Mouse (Mus musculus): ENCODE results near the gene Kynu. TPM values are rescaled to one million over a fixed set of nuclear protein-coding genes. Genes with fewer than 3 reads are reported as not detected.

The Kynu gene
- polyA plus RNA-seq, 1 experiment from 2014 or later = 0.58 TPM

- H3K4me3 ChIP-seq (ENCODE audit: low read depth, low read length) = no peak overlapping the region
- DNase-seq (ENCODE audit: low spot score) (no peak), ATAC-seq (ENCODE audit: insufficient read depth, low FRiP score, low TSS enrichment) (no peak)
- no peaks in the 10 kb centered on the region for H3K27me3 ChIP-seq (ENCODE audit: control insufficient read depth, insufficient read depth, low read length)
- H3K9ac ChIP-seq (ENCODE audit: low read length) = no peak overlapping the region
- no peaks in the 10 kb centered on the region for H3K4me1 ChIP-seq (ENCODE audit: control insufficient read depth, insufficient read depth, low read length)
- H3K4me2 ChIP-seq (ENCODE audit: low read depth) = no peak overlapping the region
- WGBS = 87% methylated on average over 3 of the region's 3 CpGs
- H3K36me3 ChIP-seq (ENCODE audit: control insufficient read depth, insufficient read depth, low read length) = no peaks in the 10 kb centered on the region
- no peaks in the 10 kb centered on the region for H3K9me3 ChIP-seq (ENCODE audit: control insufficient read depth, low read length)
- H3K27ac ChIP-seq (ENCODE audit: low read depth, low read length) = no peak overlapping the region
These were observed 1.9 kb downstream of the Kynu start for GRCm38 (mm10) chr2:43556985-43557384.

GRCm38 (mm10) chr2:43561209-43561608, 6.1 kb downstream of the Kynu start:
- ATAC-seq (ENCODE audit: insufficient read depth, low FRiP score, low TSS enrichment) = no peak
- no peak overlapping the region for H3K4me2 ChIP-seq (ENCODE audit: low read depth)
- no peaks in the 10 kb centered on the region for H3K4me1 ChIP-seq (ENCODE audit: control insufficient read depth, insufficient read depth, low read length)

GRCm38 (mm10) chr2:43562779-43563178, 7.7 kb downstream of the Kynu start:
- Histone ChIP-seq H3K4me2 (ENCODE audit: low read depth) (no peak overlapping the region), H3K4me1 (ENCODE audit: control insufficient read depth, insufficient read depth, low read length) (no peaks in the 10 kb centered on the region), H3K36me3 (ENCODE audit: control insufficient read depth, insufficient read depth, low read length) (no peaks in the 10 kb centered on the region), H3K9me3 (ENCODE audit: control insufficient read depth, low read length) (no peaks in the 10 kb centered on the region), H3K4me3 (ENCODE audit: low read depth, low read length) (no peak overlapping the region), H3K27ac (ENCODE audit: low read depth, low read length) (no peak overlapping the region), H3K27me3 (ENCODE audit: control insufficient read depth, insufficient read depth, low read length) (no peaks in the 10 kb centered on the region), H3K9ac (ENCODE audit: low read length) (no peak overlapping the region)
- DNase-seq (ENCODE audit: low spot score) (no peak), ATAC-seq (ENCODE audit: insufficient read depth, low FRiP score, low TSS enrichment) (no peak)
- WGBS = 94% methylated on average over 9 of the region's 9 CpGs

More at GRCm38 (mm10) chr2:43561209-43561608, 6.1 kb downstream of the Kynu start:
- H3K27me3 ChIP-seq (ENCODE audit: control insufficient read depth, insufficient read depth, low read length) = no peaks in the 10 kb centered on the region
- no peak overlapping the region for H3K27ac ChIP-seq (ENCODE audit: low read depth, low read length)
- H3K9ac ChIP-seq (ENCODE audit: low read length) = no peak overlapping the region
- no peak overlapping the region for H3K4me3 ChIP-seq (ENCODE audit: low read depth, low read length)
- no peaks in the 10 kb centered on the region for H3K9me3 ChIP-seq (ENCODE audit: control insufficient read depth, low read length)
- 93% methylated on average over 3 of the region's 3 CpGs for WGBS
- DNase-seq (ENCODE audit: low spot score) = no peak
- H3K36me3 ChIP-seq (ENCODE audit: control insufficient read depth, insufficient read depth, low read length) = no peaks in the 10 kb centered on the region

GRCm38 (mm10) chr2:43568406-43568805, 13.3 kb downstream of the Kynu start:
- H3K27ac ChIP-seq (ENCODE audit: low read depth, low read length) = no peak overlapping the region
- ATAC-seq (ENCODE audit: insufficient read depth, low FRiP score, low TSS enrichment) (no peak), DNase-seq (ENCODE audit: low spot score) (no peak)
- WGBS = 78% methylated on average over 1 of the region's 1 CpGs
- no peaks in the 10 kb centered on the region for H3K36me3 ChIP-seq (ENCODE audit: control insufficient read depth, insufficient read depth, low read length)
- no peak overlapping the region for H3K9ac ChIP-seq (ENCODE audit: low read length)
- no peaks in the 10 kb centered on the region for H3K27me3 ChIP-seq (ENCODE audit: control insufficient read depth, insufficient read depth, low read length)
- no peak overlapping the region for H3K4me2 ChIP-seq (ENCODE audit: low read depth)
- H3K4me1 ChIP-seq (ENCODE audit: control insufficient read depth, insufficient read depth, low read length) = no peaks in the 10 kb centered on the region
- no peak overlapping the region for H3K4me3 ChIP-seq (ENCODE audit: low read depth, low read length)
- H3K9me3 ChIP-seq (ENCODE audit: control insufficient read depth, low read length) = no peaks in the 10 kb centered on the region

- Histone ChIP-seq H3K36me3 (ENCODE audit: control insufficient read depth, insufficient read depth, low read length) (no peaks in the 10 kb centered on the region), H3K27ac (ENCODE audit: low read depth, low read length) (no peak overlapping the region), H3K9ac (ENCODE audit: low read length) (no peak overlapping the region), H3K9me3 (ENCODE audit: control insufficient read depth, low read length) (no peaks in the 10 kb centered on the region), H3K4me3 (ENCODE audit: low read depth, low read length) (no peak overlapping the region), H3K4me2 (ENCODE audit: low read depth) (no peak overlapping the region), H3K4me1 (ENCODE audit: control insufficient read depth, insufficient read depth, low read length) (no peaks in the 10 kb centered on the region), H3K27me3 (ENCODE audit: control insufficient read depth, insufficient read depth, low read length) (no peaks in the 10 kb centered on the region)
- DNase-seq (ENCODE audit: low spot score) (no peak), ATAC-seq (ENCODE audit: insufficient read depth, low FRiP score, low TSS enrichment) (no peak)
- WGBS = 86% methylated on average over 1 of the region's 1 CpGs
These were observed 18.4 kb downstream of the Kynu start for GRCm38 (mm10) chr2:43573526-43573925.

GRCm38 (mm10) chr2:43583243-43583812, 28.2 kb downstream of the Kynu start:
- Histone ChIP-seq H3K4me1 (ENCODE audit: control insufficient read depth, insufficient read depth, low read length) (no peaks in the 10 kb centered on the region), H3K27me3 (ENCODE audit: control insufficient read depth, insufficient read depth, low read length) (no peaks in the 10 kb centered on the region), H3K4me2 (ENCODE audit: low read depth) (no peak overlapping the region), H3K9me3 (ENCODE audit: control insufficient read depth, low read length) (no peaks in the 10 kb centered on the region), H3K36me3 (ENCODE audit: control insufficient read depth, insufficient read depth, low read length) (no peaks in the 10 kb centered on the region), H3K4me3 (ENCODE audit: low read depth, low read length) (no peak overlapping the region), H3K27ac (ENCODE audit: low read depth, low read length) (no peak overlapping the region), H3K9ac (ENCODE audit: low read length) (no peak overlapping the region)
- 42% methylated on average over 8 of the region's 8 CpGs for WGBS
- ATAC-seq (ENCODE audit: insufficient read depth, low FRiP score, low TSS enrichment) = no peak
- DNase-seq (ENCODE audit: low spot score) = no peak

GRCm38 (mm10) chr2:43585508-43585907, 30.4 kb downstream of the Kynu start:
- Histone ChIP-seq H3K4me3 (ENCODE audit: low read depth, low read length) (no peak overlapping the region), H3K4me1 (ENCODE audit: control insufficient read depth, insufficient read depth, low read length) (no peaks in the 10 kb centered on the region), H3K9me3 (ENCODE audit: control insufficient read depth, low read length) (no peaks in the 10 kb centered on the region), H3K4me2 (ENCODE audit: low read depth) (no peak overlapping the region), H3K27me3 (ENCODE audit: control insufficient read depth, insufficient read depth, low read length) (no peaks in the 10 kb centered on the region), H3K27ac (ENCODE audit: low read depth, low read length) (no peak overlapping the region), H3K36me3 (ENCODE audit: control insufficient read depth, insufficient read depth, low read length) (no peaks in the 10 kb centered on the region), H3K9ac (ENCODE audit: low read length) (no peak overlapping the region)
- ATAC-seq (ENCODE audit: insufficient read depth, low FRiP score, low TSS enrichment) = no peak
- DNase-seq (ENCODE audit: low spot score) = no peak
- WGBS = 89% methylated on average over 3 of the region's 3 CpGs

GRCm38 (mm10) chr2:43587832-43588231, 32.7 kb downstream of the Kynu start:
- Histone ChIP-seq H3K27me3 (ENCODE audit: control insufficient read depth, insufficient read depth, low read length) (no peaks in the 10 kb centered on the region), H3K27ac (ENCODE audit: low read depth, low read length) (no peak overlapping the region), H3K9me3 (ENCODE audit: control insufficient read depth, low read length) (no peaks in the 10 kb centered on the region), H3K4me2 (ENCODE audit: low read depth) (no peak overlapping the region), H3K9ac (ENCODE audit: low read length) (no peak overlapping the region), H3K4me3 (ENCODE audit: low read depth, low read length) (no peak overlapping the region), H3K4me1 (ENCODE audit: control insufficient read depth, insufficient read depth, low read length) (no peaks in the 10 kb centered on the region), H3K36me3 (ENCODE audit: control insufficient read depth, insufficient read depth, low read length) (no peaks in the 10 kb centered on the region)
- ATAC-seq (ENCODE audit: insufficient read depth, low FRiP score, low TSS enrichment) = no peak
- no peak for DNase-seq (ENCODE audit: low spot score)
- WGBS = 87% methylated on average over 2 of the region's 2 CpGs

GRCm38 (mm10) chr2:43592001-43592704, 37.0 kb downstream of the Kynu start:
- Histone ChIP-seq H3K27ac (ENCODE audit: low read depth, low read length) (no peak overlapping the region), H3K9ac (ENCODE audit: low read length) (no peak overlapping the region), H3K4me3 (ENCODE audit: low read depth, low read length) (no peak overlapping the region), H3K4me2 (ENCODE audit: low read depth) (no peak overlapping the region), H3K36me3 (ENCODE audit: control insufficient read depth, insufficient read depth, low read length) (no peaks in the 10 kb centered on the region), H3K27me3 (ENCODE audit: control insufficient read depth, insufficient read depth, low read length) (no peaks in the 10 kb centered on the region), H3K4me1 (ENCODE audit: control insufficient read depth, insufficient read depth, low read length) (no peaks in the 10 kb centered on the region), H3K9me3 (ENCODE audit: control insufficient read depth, low read length) (no peaks in the 10 kb centered on the region)
- no peak for ATAC-seq (ENCODE audit: insufficient read depth, low FRiP score, low TSS enrichment)
- WGBS = 57% methylated on average over 1 of the region's 1 CpGs
- DNase-seq (ENCODE audit: low spot score) = no peak

All from neural tube, embryonic 11.5 days (tissue).